Mouse (Mus musculus) left cerebral cortex, adult 2 months (tissue): Measurements from ENCODE around the gene Rnf121. TPM values are rescaled to one million over a fixed set of nuclear protein-coding genes. Genes with fewer than 3 reads are reported as not detected.
A peak's percentile ranks its signal among the peaks of the same experiment; 100 is the strongest.

Source experiments
- DNase-seq, 2 experiments: peaks; one replicate each; pipeline ENCODE4 v3.0.0; 2021 to 2022; ENCODE audit warnings: low spot score in 2 of 2, mixed read lengths in 1 of 2; ENCODE audit errors: extremely low spot score in 1 of 2
- H3K27ac ChIP-seq: fragments of 200-600 bp; 2 replicates; pipeline ENCODE4 v1.8.1; 2022
- H3K4me3 ChIP-seq: fragments of 200-600 bp; 2 replicates; pipeline ENCODE4 v1.8.1; 2022
- CTCF ChIP-seq: fragments of 200-600 bp; IDR thresholded peaks from 2 replicates; pipeline ENCODE4 v1.8.1; 2022; ENCODE audit warnings: antibody characterized with exemption, mild to moderate bottlenecking, moderate library complexity
- intact Hi-C: fragments of 180-260 bp; cut with DNase I; formaldehyde crosslinking; loops from one replicate; pipeline ENCODE4 v1.15.1; 2025
- total RNA-seq, 2 experiments: library from RNA; stranded (reverse); gene quantifications; 2 replicates each; pipeline ENCODE4 v1.2.3; 2021

The Rnf121 gene
- total RNA-seq, 2 experiments from 2014 or later = 51.1 to 53.9 TPM

- TF ChIP-seq CTCF = no peak
- intact Hi-C loops = no loop called here
Measured at GRCm38 (mm10) chr7:102099760-102100661, 34.7 kb upstream of the Rnf121 start.

GRCm38 (mm10) chr7:102087336-102087735 lies 22.1 kb upstream of the Rnf121 start:
- no peak overlapping the region for H3K27ac ChIP-seq
- H3K4me3 ChIP-seq = no peak overlapping the region
- TF ChIP-seq CTCF = no peak
- intact Hi-C loops = no loop called here
- DNase-seq = peak in 1 of 2 experiments; percentile 24

More at GRCm38 (mm10) chr7:102099760-102100661, 34.7 kb upstream of the Rnf121 start:
- no peak for DNase-seq
- Histone ChIP-seq H3K4me3 (no peak overlapping the region), H3K27ac (no peak overlapping the region)

- no peak for DNase-seq
- intact Hi-C loops = no loop called here
- TF ChIP-seq CTCF = no peak
- H3K27ac ChIP-seq = no peak overlapping the region
- no peak overlapping the region for H3K4me3 ChIP-seq
Measured at GRCm38 (mm10) chr7:102084041-102084696, 18.9 kb upstream of the Rnf121 start.

GRCm38 (mm10) chr7:102082816-102083215 lies 17.5 kb upstream of the Rnf121 start, which contains the start of gene Trpc2:
Gene Trpc2 (plus strand): TSS chr7:102083116.
- no peak for TF ChIP-seq CTCF
- Histone ChIP-seq H3K4me3 (no peak within 1 kb of the TSS), H3K27ac (no peak within 1 kb of the TSS)
- DNase-seq = no peak
- intact Hi-C loops = no loop called here

- intact Hi-C loops = no loop called here
- TF ChIP-seq CTCF = no peak
- no peak for DNase-seq
- no peak overlapping the region for H3K27ac ChIP-seq
- H3K4me3 ChIP-seq = no peak overlapping the region
Measured at GRCm38 (mm10) chr7:102081784-102082183, 16.5 kb upstream of the Rnf121 start.

- no peak for TF ChIP-seq CTCF
- Histone ChIP-seq H3K4me3 (no peak overlapping the region), H3K27ac (no peak overlapping the region)
- intact Hi-C loops = no loop called here
- no peak for DNase-seq
Measured at GRCm38 (mm10) chr7:102080311-102080710, 15.0 kb upstream of the Rnf121 start.

GRCm38 (mm10) chr7:102078517-102078916 lies 13.2 kb upstream of the Rnf121 start:
- no peak for DNase-seq
- Histone ChIP-seq H3K4me3 (no peak overlapping the region), H3K27ac (no peak overlapping the region)
- TF ChIP-seq CTCF = peak; percentile 80
- intact Hi-C loops = loop anchor here (2.0 to 5.0 kb wide), 3 partner anchors 80 to 421 kb away; no protein-coding TSS in a partner anchor

- Histone ChIP-seq H3K4me3 (no peak overlapping the region), H3K27ac (no peak overlapping the region)
- TF ChIP-seq CTCF = peak; percentile 71
- intact Hi-C loops = loop anchor here (5.0 kb wide), 1 partner anchor 420 kb away; no protein-coding TSS in a partner anchor
- no peak for DNase-seq
Measured at GRCm38 (mm10) chr7:102076714-102077296, 11.5 kb upstream of the Rnf121 start.

- intact Hi-C loops = no loop called here
Measured at GRCm38 (mm10) chr7:102066363-102066762, 1.1 kb upstream of the Rnf121 start.

GRCm38 (mm10) chr7:102064655-102065045 lies 619 bp downstream of the Rnf121 start:
- no peak for TF ChIP-seq CTCF
- intact Hi-C loops = loop anchor here (1.0 kb wide), 1 partner anchor 131 kb away; the partner anchor contains the start of gene Lrrc51
- no peak for DNase-seq

More at GRCm38 (mm10) chr7:102066363-102066762, 1.1 kb upstream of the Rnf121 start:
- Histone ChIP-seq H3K27ac (no peak overlapping the region), H3K4me3 (peak overlapping the region; percentile 93)
- no peak for DNase-seq
- no peak for TF ChIP-seq CTCF

GRCm38 (mm10) chr7:102063891-102064290 lies 1.4 kb downstream of the Rnf121 start:
- no peak for DNase-seq
- H3K27ac ChIP-seq = no peak overlapping the region
- intact Hi-C loops = no loop called here
- H3K4me3 ChIP-seq = peak overlapping the region; percentile 93
- TF ChIP-seq CTCF = no peak

More at GRCm38 (mm10) chr7:102064655-102065045, 619 bp downstream of the Rnf121 start:
- peak overlapping the region; percentile 93 for H3K4me3 ChIP-seq
- peak overlapping the region; percentile 78 for H3K27ac ChIP-seq

GRCm38 (mm10) chr7:102062203-102062602 lies 3.1 kb downstream of the Rnf121 start:
- no peak for TF ChIP-seq CTCF
- no peak for DNase-seq
- Histone ChIP-seq H3K4me3 (no peak overlapping the region), H3K27ac (no peak overlapping the region)
- intact Hi-C loops = no loop called here
